Mouse (Mus musculus): ENCODE results near the gene 0610040J01Rik. TPM values are rescaled to one million over a fixed set of nuclear protein-coding genes. Genes with fewer than 3 reads are reported as not detected.

0610040J01Rik gene
- polyA plus RNA-seq, 1 experiment = 1.4 TPM

- no peak for DNase-seq (ENCODE audit: low read depth in 1 of 2, low spot score in 2 of 2)
- H3K27ac ChIP-seq (ENCODE audit: insufficient read depth, low read length) = no peak overlapping the region
- no peaks in the 10 kb centered on the region for H3K27me3 ChIP-seq (ENCODE audit: control insufficient read depth, insufficient read depth, low read length)
- WGBS = 83% methylated on average over 8 of the region's 8 CpGs
- TF ChIP-seq POLR2A (IDR thresholded peaks at IDR 0.05; ENCODE audit: low read depth, low read length) (no peak), CTCF (IDR thresholded peaks at IDR 0.05; ENCODE audit: extremely low read depth, insufficient read depth, insufficient read length, insufficient replicate concordance) (no peak)
- H3K4me3 ChIP-seq (ENCODE audit: extremely low read depth, insufficient read depth, insufficient read length) = no peak overlapping the region
- H3K36me3 ChIP-seq (ENCODE audit: control insufficient read depth, insufficient read depth, low read length) = no peaks in the 10 kb centered on the region
- peaks cover 2% of the 10 kb centered on the region; the same call in 1 of the 2 replicates for H3K4me1 ChIP-seq (ENCODE audit: control insufficient read depth, insufficient read depth, insufficient read length)
Observed at GRCm38 (mm10) chr5:63821860-63822259, 9.7 kb downstream of the 0610040J01Rik start.

- H3K36me3 ChIP-seq (ENCODE audit: control insufficient read depth, insufficient read depth, low read length) = no peaks in the 10 kb centered on the region
- H3K4me3 ChIP-seq (ENCODE audit: extremely low read depth, insufficient read depth, insufficient read length) = no peak overlapping the region
- WGBS = 79% methylated on average over 10 of the region's 10 CpGs
- no peak for TF ChIP-seq CTCF (IDR thresholded peaks at IDR 0.05; ENCODE audit: extremely low read depth, insufficient read depth, insufficient read length, insufficient replicate concordance)
- TF ChIP-seq POLR2A (IDR thresholded peaks at IDR 0.05; ENCODE audit: low read depth, low read length) = no peak
- no peak for DNase-seq (ENCODE audit: low read depth in 1 of 2, low spot score in 2 of 2)
- no peaks in the 10 kb centered on the region for H3K27me3 ChIP-seq (ENCODE audit: control insufficient read depth, insufficient read depth, low read length)
- peaks cover 8% of the 10 kb centered on the region; the same call in 1 of the 2 replicates for H3K4me1 ChIP-seq (ENCODE audit: control insufficient read depth, insufficient read depth, insufficient read length)
- H3K27ac ChIP-seq (ENCODE audit: insufficient read depth, low read length) = no peak overlapping the region
Observed at GRCm38 (mm10) chr5:63823362-63824332, 11.5 kb downstream of the 0610040J01Rik start.

GRCm38 (mm10) chr5:63824599-63825350, 12.6 kb downstream of the 0610040J01Rik start:
- 64% methylated on average over 8 of the region's 8 CpGs for WGBS
- Histone ChIP-seq H3K4me3 (ENCODE audit: extremely low read depth, insufficient read depth, insufficient read length) (no peak overlapping the region), H3K36me3 (ENCODE audit: control insufficient read depth, insufficient read depth, low read length) (no peaks in the 10 kb centered on the region), H3K27me3 (ENCODE audit: control insufficient read depth, insufficient read depth, low read length) (no peaks in the 10 kb centered on the region), H3K27ac (ENCODE audit: insufficient read depth, low read length) (no peak overlapping the region), H3K4me1 (ENCODE audit: control insufficient read depth, insufficient read depth, insufficient read length) (peaks cover 8% of the 10 kb centered on the region; the same call in 1 of the 2 replicates)
- DNase-seq (ENCODE audit: low read depth in 1 of 2, low spot score in 2 of 2) = no peak
- TF ChIP-seq POLR2A (IDR thresholded peaks at IDR 0.05; ENCODE audit: low read depth, low read length) (no peak), CTCF (IDR thresholded peaks at IDR 0.05; ENCODE audit: extremely low read depth, insufficient read depth, insufficient read length, insufficient replicate concordance) (no peak)

GRCm38 (mm10) chr5:63825881-63826280, 13.7 kb downstream of the 0610040J01Rik start:
- Histone ChIP-seq H3K27ac (ENCODE audit: insufficient read depth, low read length) (no peak overlapping the region), H3K4me3 (ENCODE audit: extremely low read depth, insufficient read depth, insufficient read length) (no peak overlapping the region), H3K4me1 (ENCODE audit: control insufficient read depth, insufficient read depth, insufficient read length) (peaks cover 14% of the 10 kb centered on the region; the same call in 1 of the 2 replicates), H3K36me3 (ENCODE audit: control insufficient read depth, insufficient read depth, low read length) (no peaks in the 10 kb centered on the region), H3K27me3 (ENCODE audit: control insufficient read depth, insufficient read depth, low read length) (no peaks in the 10 kb centered on the region)
- TF ChIP-seq POLR2A (IDR thresholded peaks at IDR 0.05; ENCODE audit: low read depth, low read length) (no peak), CTCF (IDR thresholded peaks at IDR 0.05; ENCODE audit: extremely low read depth, insufficient read depth, insufficient read length, insufficient replicate concordance) (no peak)
- no peak for DNase-seq (ENCODE audit: low read depth in 1 of 2, low spot score in 2 of 2)
- WGBS = 77% methylated on average over 5 of the region's 5 CpGs

GRCm38 (mm10) chr5:63827006-63827405, 14.8 kb downstream of the 0610040J01Rik start:
- no peak overlapping the region for H3K4me3 ChIP-seq (ENCODE audit: extremely low read depth, insufficient read depth, insufficient read length)

GRCm38 (mm10) chr5:63827415-63828053, 15.4 kb downstream of the 0610040J01Rik start:
- 36% methylated on average over 5 of the region's 5 CpGs for WGBS

More at GRCm38 (mm10) chr5:63827006-63827405, 14.8 kb downstream of the 0610040J01Rik start:
- TF ChIP-seq POLR2A (IDR thresholded peaks at IDR 0.05; ENCODE audit: low read depth, low read length) (no peak), CTCF (IDR thresholded peaks at IDR 0.05; ENCODE audit: extremely low read depth, insufficient read depth, insufficient read length, insufficient replicate concordance) (no peak)
- H3K27ac ChIP-seq (ENCODE audit: insufficient read depth, low read length) = peak overlapping the region; percentile 58
- DNase-seq (ENCODE audit: low read depth in 1 of 2, low spot score in 2 of 2) = peak; percentile 11 to 21
- no peaks in the 10 kb centered on the region for H3K27me3 ChIP-seq (ENCODE audit: control insufficient read depth, insufficient read depth, low read length)
- H3K4me1 ChIP-seq (ENCODE audit: control insufficient read depth, insufficient read depth, insufficient read length) = peaks cover 14% of the 10 kb centered on the region
- H3K36me3 ChIP-seq (ENCODE audit: control insufficient read depth, insufficient read depth, low read length) = no peaks in the 10 kb centered on the region
- WGBS = 2% methylated on average over 6 of the region's 6 CpGs

More at GRCm38 (mm10) chr5:63827415-63828053, 15.4 kb downstream of the 0610040J01Rik start:
- Histone ChIP-seq H3K27ac (ENCODE audit: insufficient read depth, low read length) (peak overlapping the region; percentile 58), H3K27me3 (ENCODE audit: control insufficient read depth, insufficient read depth, low read length) (no peaks in the 10 kb centered on the region), H3K36me3 (ENCODE audit: control insufficient read depth, insufficient read depth, low read length) (no peaks in the 10 kb centered on the region), H3K4me3 (ENCODE audit: extremely low read depth, insufficient read depth, insufficient read length) (no peak overlapping the region), H3K4me1 (ENCODE audit: control insufficient read depth, insufficient read depth, insufficient read length) (peaks cover 14% of the 10 kb centered on the region)
- TF ChIP-seq CTCF (IDR thresholded peaks at IDR 0.05; ENCODE audit: extremely low read depth, insufficient read depth, insufficient read length, insufficient replicate concordance) (no peak), POLR2A (IDR thresholded peaks at IDR 0.05; ENCODE audit: low read depth, low read length) (no peak)
- DNase-seq (ENCODE audit: low read depth in 1 of 2, low spot score in 2 of 2) = no peak

All from spleen, adult 2 months (tissue).